Mouse (Mus musculus): ENCODE data around the gene Rprd1b. TPM values are rescaled to one million over a fixed set of nuclear protein-coding genes. Genes with fewer than 3 reads are reported as not detected.

The Rprd1b gene
- total RNA-seq, 2 experiments from 2014 or later, result 27.7 to 36.4 TPM

DNA sequence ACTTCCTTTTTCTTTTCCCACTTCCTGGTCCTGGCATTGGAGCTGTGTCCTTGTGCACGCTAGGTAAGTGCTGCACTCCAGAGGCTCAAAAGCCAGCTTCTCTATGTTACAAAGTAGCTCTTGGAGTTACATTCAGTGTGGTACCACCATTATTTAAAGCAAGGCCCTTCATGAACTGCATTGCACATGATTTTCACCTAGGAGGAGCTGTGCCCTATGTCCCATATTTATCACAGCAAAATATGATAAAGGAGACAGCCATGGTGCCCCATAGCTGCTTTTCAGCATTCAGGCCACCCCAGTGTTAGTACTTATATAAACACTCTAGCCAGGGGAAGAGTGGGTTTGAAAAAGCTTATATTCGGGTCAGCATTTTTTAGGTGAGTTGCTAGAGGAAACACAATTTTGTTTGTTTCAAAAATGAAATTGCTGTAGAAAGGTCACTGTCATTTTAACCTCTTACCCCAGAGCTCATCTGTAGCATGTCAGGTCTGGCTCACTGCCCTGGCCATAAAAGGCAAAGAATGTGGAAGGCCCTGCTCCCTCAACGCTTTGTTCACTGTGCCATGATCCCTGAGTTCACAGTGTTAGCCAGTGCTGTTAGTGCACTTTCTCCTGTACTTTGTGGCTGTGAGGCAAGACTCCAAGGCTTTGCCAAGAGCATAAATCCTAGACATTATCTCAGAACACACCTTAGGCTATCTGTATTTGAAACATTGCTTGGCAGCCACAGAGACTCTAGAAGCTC, 42.8 kb downstream of the Rprd1b start:
- no peak for DNase-seq (ENCODE audit: low spot score in 2 of 2)
- intact Hi-C loops (cut with DNase I), result no loop called here

DNA sequence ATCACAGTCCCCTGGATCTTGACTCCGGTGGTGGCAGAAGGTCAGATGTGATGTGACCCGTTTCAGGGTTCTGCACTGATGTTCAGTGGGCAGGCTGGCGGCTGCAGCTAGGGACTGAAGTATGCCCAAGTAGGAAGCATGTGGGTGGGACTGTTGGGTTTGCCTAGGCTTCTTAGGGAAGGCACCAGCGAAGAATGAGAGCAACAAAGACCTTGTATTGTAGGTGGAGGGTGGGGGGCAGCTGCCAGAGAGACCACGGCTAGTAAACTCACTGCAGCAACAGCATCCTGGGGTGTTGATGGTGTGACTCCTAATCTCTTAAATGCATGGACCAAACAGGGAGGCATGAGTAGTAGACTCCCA, 43.3 kb downstream of the Rprd1b start:
- intact Hi-C loops (cut with DNase I), result no loop called here
- DNase-seq (ENCODE audit: low spot score in 2 of 2), result no peak

DNA sequence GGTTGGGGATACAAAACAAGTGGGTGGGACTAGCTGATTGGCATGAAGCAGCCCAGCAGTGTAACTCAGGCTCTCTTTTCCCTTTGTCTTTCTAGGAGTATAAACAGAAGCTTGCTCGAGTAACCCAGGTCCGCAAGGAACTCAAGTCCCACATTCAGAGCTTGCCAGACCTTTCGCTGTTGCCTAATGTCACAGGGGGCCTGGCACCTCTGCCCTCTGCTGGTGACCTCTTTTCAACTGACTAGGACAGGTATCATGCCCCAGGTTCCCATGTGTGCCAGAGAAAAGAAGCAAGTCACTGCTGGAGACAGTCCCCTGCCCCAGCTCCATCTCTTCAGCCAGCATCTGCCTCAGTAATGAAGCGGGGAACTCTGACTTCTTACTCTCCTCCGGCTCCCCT, 46.5 kb downstream of the Rprd1b start:
- DNase-seq (ENCODE audit: low spot score in 2 of 2), result no peak
- intact Hi-C loops (cut with DNase I), result no loop called here

DNA sequence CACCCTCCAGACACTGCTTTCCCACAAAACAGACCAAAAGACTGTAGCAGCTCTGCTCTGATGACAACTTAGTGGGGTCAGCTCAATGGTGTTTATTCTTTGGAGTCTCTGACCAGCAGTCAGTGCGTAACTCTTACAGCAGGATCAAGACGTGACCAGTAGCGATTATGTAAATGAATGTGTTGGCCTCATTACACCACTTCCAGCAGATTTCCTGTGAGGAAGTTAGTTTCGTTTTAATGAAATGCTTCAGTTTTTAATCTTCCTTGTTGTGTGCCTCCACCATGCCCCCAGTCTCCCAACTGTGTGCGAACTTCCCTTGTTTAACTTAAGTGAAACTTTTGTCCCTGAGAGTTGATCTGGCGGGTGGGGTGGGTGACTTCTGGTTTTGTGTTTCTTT, 48.4 kb downstream of the Rprd1b start:
- intact Hi-C loops (cut with DNase I), result no loop called here

DNA sequence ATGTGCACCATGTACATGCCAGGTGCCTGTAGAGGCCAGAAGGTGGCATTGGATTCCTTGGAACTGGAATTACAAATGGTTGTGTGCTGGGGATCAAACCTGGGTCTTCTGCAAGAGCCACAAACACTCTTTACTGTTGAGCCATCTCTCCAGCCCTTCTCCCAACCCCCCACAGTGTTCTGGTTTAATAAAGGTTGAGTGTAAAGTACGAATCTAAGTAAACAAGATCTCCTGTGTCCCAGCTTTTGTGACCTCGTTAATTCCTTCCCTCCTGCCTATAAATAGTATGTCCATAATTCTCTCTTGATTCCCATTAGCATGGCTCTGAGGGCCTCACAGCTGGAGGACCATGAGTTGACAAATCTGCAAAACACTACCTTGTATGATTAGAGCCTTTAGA, 49.7 kb downstream of the Rprd1b start:
- no peak for DNase-seq (ENCODE audit: low spot score in 2 of 2)
- intact Hi-C loops (cut with DNase I), result no loop called here

More for the DNA sequence above, 48.4 kb downstream of the Rprd1b start:
- DNase-seq (ENCODE audit: low spot score in 2 of 2), result no peak

DNA sequence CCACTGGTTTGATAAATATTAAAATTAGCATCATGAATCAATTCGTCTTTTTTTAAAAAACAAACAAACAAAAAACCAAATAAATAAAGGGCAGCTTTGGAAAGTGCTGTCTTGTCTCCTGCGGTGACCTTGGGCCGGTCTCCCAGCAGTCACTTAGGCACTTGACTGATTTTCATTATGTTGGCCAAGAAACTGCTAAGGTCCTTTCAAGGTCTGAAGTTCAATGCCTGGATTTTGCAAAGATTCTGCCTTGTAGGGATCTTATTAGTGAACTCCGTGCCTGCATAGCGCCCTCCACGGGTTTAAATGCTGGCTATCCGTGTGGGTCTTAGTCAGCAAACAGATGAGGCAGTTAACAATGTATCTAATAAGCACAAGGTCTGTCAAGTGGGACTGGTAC, 50.7 kb downstream of the Rprd1b start:
- intact Hi-C loops (cut with DNase I), result no loop called here
- DNase-seq (ENCODE audit: low spot score in 2 of 2), result no peak

DNA sequence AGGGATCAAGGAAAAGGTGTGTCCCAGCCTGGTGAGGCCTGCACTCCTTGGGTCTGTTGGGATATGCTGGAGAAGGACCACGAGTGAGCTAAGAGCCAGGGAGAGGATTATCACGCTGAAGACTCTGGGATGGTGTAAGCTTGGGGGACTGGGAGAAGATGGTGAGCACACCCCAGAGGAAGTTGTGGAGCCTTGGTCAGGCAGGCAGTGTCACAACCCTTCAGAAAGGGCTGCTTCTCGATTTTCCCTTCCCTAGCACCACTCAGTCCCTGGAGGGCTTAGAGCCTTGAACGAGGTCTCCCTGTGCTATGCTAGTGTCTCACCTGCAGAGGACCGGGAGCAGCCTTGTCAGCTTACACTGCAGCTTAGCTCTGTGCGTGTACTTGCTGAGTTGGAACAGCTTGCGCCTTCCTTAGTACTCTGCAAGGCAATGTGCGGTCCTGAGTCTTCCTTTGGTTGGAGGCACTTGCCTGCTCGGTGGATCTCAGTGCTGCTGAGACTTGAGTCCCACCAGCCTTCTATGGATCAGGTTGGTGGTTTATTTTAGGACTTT, 51.6 kb downstream of the Rprd1b start:
- intact Hi-C loops (cut with DNase I), result no loop called here
- DNase-seq (ENCODE audit: low spot score in 2 of 2), result peak; percentile 31 to 57

DNA sequence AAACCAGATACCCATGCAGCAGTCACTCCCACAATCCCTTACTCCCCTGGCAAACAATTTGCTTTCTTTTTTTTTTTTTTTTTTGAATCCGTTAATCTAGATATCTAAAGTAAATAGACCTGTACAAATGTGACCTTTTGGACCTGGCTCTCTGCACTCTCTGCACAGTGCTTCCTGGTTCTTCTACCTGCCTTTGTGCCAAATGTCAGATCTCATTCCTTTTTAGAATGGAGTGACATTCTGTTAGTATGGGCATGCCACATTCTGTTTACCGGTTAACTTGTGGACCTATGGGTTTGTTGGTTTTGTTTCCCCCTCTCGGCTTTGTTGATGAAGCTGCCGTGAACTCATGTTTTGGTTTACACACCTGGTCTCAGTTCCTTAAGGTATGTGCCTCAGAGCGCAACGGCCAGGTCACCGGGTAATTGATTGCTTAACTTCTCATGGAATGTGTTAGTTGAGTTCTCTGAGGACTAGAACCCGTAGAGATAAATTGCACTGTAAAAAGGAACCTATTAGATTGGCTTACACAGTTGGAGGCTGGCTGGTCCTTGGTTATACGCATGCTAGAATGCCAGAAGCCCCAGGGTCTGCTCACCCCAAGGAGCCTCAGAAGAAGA, 52.4 kb downstream of the Rprd1b start:
- intact Hi-C loops (cut with DNase I), result no loop called here
- DNase-seq (ENCODE audit: low spot score in 2 of 2), result no peak

DNA sequence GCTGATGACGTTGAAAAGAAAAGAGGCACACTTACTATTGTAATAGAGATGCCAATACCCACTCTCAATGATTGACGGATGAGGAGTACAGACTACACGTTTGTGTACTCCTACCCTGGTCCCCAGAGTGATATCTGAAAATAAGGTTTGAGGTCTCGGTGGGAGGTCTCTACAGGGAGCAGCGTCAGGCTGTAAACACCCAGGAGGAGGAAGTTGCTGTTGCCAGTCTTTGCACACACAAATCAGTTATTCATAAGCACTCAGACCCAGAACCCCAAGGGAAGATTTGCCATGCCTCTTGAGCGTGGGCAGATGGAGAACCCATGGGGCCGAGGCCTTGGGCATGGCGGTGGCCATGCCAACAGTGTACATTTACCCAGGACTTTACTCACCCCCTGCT, 56.2 kb downstream of the Rprd1b start:
- DNase-seq (ENCODE audit: low spot score in 2 of 2), result no peak
- intact Hi-C loops (cut with DNase I), result no loop called here

DNA sequence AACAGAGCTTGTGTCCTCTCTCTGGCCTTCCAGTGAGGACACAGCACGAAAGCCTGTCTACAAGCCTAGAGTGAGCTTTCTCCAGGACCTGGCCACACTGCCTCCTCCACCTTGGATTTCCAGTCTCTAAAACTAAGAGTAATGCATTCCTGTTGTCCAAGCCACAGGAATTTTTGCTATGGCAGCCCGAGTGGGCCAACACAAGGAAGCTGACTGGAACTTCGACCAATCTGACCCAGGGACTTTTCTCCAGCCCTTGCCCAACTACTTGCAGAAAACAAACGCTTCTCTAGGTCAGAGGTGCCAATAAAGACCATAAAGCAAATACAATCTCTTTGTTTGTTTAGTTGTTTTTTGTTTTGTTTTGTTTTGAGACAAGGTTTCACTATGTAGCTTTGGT, 61.8 kb downstream of the Rprd1b start:
- intact Hi-C loops (cut with DNase I), result no loop called here
- DNase-seq (ENCODE audit: low spot score in 2 of 2), result no peak

DNA sequence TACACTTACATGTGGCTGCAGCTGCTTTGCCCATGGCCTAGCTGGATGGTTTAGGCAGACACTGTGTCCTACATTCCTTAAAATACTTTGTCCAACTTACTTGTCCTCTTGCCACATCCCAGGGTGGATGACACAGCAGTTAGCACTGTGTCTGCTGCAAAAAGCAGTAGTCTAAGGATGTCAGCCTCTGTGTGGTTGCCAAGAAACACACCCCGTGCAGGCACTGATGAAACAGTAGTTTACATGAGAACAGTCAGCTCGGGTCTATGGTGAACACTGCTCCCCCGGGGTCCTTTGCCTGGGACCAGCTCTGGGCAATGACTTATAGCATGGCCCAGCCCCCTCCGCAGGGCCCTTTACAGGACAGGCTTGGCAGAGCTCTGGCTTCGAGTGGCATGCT, 65.0 kb downstream of the Rprd1b start:
- intact Hi-C loops (cut with DNase I), result no loop called here
- DNase-seq (ENCODE audit: low spot score in 2 of 2), result peak; percentile 25 to 71

DNA sequence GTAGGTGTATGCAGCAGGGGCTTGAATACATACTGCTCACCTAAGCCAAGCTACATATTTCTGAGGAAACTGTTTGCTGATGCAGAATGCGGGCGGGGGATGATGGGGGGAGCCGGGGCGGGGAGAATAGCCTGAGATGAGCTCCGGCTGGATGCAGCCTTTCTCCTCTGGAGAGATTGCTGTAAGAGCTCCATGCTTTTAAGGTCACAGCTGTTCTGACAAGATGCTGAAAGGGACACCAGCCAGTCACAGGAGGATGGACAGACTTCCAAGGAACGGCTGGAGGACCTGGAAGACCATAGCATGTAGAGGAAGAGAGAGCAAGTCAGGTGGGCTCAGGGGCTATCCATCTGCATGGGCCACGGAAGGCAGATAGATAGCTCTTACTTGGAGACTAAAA, 66.0 kb downstream of the Rprd1b start:
- DNase-seq (ENCODE audit: low spot score in 2 of 2), result no peak
- intact Hi-C loops (cut with DNase I), result no loop called here

DNA sequence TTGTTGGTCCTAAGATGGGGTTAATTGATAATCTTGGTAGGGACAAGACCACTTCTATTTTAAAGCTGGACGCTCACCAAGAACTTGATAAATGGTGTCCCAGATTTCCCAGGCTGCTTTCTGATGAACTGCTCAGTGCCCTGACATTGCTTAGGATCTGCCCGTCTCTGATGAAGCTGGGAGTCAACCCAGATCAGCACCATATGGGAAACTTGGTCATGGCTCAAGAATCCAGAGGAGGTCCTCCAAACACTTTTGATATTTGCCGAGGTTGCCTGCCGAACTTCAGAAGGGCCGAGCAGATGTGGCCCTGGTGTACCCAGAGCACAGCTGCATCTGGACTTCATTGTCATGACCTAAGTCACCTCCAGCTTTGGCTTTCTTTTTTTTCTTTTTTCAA, 66.5 kb downstream of the Rprd1b start:
- no peak for DNase-seq (ENCODE audit: low spot score in 2 of 2)
- intact Hi-C loops (cut with DNase I), result no loop called here

DNA sequence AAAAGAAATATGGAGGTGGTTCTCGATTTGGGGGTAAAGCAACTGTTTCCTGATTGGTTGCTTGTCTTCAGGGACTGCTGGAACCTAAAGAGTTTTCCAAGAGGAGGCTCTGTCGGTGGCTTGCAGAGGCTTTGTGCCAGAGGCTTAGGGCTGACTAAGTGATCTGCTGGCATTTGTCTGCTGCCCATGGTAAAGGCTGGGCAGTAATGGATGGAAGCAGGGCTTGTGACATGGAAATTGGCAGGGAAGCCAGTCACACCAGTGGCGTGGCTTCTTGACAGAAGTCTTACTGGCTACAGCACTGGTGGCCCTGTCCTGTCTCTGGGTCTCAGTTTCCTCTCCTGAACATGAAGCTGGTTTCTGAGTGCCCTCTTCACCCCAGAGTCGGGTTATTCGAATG, 68.8 kb downstream of the Rprd1b start:
- DNase-seq (ENCODE audit: low spot score in 2 of 2), result no peak
- intact Hi-C loops (cut with DNase I), result no loop called here

DNA sequence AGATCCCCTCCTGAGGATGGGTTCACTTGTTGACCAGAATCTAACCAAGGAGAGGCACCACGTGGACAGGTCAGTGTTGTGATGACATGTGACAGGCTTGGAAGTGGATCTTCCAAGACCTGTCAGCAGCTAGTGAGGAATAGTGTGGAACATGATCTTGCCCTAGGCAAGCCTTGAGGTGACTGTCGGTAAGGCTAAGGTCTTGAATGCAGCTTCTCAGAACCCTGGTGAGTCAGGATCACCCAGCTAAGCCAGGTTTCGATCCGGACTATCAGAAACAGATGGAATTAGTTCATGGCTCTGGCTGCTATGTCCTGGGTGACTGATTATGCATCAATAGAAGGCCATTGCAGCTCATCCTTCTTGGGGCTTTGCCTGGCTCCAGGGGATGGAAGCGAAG, 70.4 kb downstream of the Rprd1b start:
- intact Hi-C loops (cut with DNase I), result no loop called here
- DNase-seq (ENCODE audit: low spot score in 2 of 2), result no peak

DNA sequence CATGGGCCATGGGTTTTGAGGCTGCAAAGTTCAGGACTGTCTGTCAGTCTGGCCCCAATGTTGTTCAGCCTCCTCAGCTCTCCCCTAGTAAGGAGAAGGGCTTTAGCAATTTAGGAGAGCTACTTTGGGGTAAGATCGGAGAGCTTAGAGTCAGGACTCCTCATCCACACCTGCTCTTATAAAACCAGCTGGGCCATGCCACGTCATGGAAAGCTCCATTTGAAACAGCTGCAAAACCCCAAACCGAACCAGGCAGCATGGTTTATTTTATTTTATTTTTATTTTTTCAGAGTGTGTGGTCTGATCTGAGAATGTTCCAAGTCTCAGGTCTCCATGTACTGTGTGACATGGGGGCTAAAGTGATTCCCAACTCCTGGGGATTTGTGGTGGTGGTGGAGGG, 71.2 kb downstream of the Rprd1b start:
- no peak for DNase-seq (ENCODE audit: low spot score in 2 of 2)
- intact Hi-C loops (cut with DNase I), result no loop called here

DNA sequence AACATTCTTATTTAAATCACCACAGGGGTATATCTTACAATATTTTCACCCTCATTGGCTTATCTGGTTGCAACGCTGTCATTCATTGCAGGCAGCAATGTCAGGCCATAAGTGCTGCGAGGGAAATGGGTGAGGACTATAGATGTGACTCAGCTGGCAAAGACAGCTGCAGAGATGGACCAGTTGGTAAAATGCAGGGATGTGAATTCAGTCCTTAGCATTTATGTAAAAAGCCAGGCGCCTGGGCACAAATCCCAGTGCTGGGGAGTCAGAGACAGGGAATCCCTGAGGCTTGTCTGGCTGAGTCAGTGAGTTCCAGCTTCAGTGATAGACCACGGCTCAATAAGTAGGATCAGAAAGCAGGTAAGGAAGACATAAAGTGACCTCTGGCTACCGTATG, 73.5 kb downstream of the Rprd1b start:
- intact Hi-C loops (cut with DNase I), result loop anchor here (10.0 kb wide), 1 partner anchor 233 kb away; no protein-coding TSS in a partner anchor
- DNase-seq (ENCODE audit: low spot score in 2 of 2), result peak; percentile 54 to 63

DNA sequence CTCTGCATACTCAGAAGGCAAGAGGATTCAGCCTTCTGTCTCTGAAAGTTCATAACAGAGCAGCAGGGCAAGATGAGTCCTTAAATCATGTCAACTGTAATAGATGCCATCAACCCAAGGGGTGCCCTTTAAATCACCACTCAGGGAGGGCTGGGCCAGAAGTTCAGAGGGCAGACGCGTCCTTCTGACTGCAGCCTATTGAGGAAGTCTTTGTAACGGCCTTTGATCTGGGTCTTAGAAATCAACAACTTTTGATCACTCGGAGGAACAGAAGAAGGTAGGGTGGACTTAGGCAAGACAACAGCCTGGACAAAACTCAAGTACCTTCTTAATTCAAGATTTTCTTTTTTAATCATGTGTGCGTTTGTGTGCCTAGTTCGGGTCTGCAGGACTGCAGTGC, 76.7 kb downstream of the Rprd1b start:
- intact Hi-C loops (cut with DNase I), result loop anchor here (5.0 to 10.0 kb wide), 3 partner anchors 42 to 230 kb away; partner anchors contain the start of gene Tgm2
- DNase-seq (ENCODE audit: low spot score in 2 of 2), result no peak

DNA sequence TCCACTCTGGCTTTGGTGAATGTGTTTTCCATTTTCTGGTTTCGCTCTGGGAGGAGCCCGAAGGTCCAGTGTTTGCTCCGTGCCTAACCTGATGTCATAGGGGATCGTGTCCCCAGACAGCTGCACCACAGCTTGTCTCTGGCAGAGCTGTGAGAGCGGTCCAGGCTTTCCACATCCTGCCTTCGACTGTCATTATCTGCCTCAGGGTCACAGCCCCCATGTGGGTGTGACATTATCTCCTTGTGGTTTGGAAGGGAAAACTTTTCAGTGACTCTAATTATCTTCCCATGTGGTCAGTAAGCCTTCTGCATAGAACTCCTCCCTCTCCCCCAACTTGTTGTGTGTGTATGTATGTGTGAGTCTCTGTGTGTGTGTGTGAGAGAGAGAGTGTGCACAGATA, 77.3 kb downstream of the Rprd1b start:
- DNase-seq (ENCODE audit: low spot score in 2 of 2), result no peak
- intact Hi-C loops (cut with DNase I), result loop anchor here (5.0 to 10.0 kb wide), 3 partner anchors 42 to 229 kb away; partner anchors contain the start of gene Tgm2

DNA sequence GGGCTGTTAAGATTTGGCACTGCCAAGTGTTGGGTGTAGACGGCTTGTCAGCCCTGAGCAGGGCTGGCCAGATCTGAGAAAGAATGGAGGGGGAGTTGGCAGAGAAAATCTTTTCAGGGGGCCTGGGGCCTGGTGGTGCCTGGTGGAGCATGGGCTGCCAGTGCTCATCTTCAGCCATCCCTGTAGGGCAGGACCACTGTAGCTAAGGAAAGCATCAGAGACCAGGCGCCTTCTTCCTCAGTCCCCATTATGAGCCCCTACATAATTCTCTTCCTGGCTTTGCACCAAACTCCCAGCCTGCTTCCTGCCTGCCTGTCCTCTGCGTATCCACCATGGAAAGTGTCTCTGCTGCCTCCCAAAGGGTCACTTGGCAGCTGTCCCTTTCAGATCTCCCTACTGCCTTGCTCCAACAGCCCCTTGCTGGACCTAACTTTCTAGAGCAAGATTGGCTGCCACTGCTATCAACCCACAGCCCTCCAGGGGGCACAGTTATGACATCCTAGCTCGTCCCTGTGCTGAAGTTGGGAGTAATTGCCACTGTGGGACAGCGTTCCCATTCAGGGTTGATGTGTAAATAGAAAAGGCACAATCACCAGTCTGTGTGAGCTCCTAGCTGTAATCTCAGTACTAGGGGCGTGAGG, 78.8 kb downstream of the Rprd1b start:
- intact Hi-C loops (cut with DNase I), result loop anchor here (5.0 to 10.0 kb wide), 3 partner anchors 40 to 228 kb away; partner anchors contain the start of gene Tgm2
- peak; percentile 45 to 49 for DNase-seq (ENCODE audit: low spot score in 2 of 2)

All from left cerebral cortex, postnatal 14 days (tissue).